Mouse (Mus musculus) lung, adult 2 months (tissue): ENCODE results near the gene Chd6.

ENCODE experiments used
- CTCF ChIP-seq: fragments of 200-500 bp; IDR thresholded peaks from 2 replicates; pipeline ENCODE4 v1.5.1; 2011; ENCODE audit warnings: mild to moderate bottlenecking, low read length, control low read depth; ENCODE audit not compliant: insufficient read depth
- POLR2A ChIP-seq: fragments of 200-500 bp; IDR thresholded peaks from 2 replicates; pipeline ENCODE4 v1.6.1; 2011; ENCODE audit warnings: low read depth, mild to moderate bottlenecking, control low read depth, low read length, borderline replicate concordance; ENCODE audit errors: extremely low read depth

DNA sequence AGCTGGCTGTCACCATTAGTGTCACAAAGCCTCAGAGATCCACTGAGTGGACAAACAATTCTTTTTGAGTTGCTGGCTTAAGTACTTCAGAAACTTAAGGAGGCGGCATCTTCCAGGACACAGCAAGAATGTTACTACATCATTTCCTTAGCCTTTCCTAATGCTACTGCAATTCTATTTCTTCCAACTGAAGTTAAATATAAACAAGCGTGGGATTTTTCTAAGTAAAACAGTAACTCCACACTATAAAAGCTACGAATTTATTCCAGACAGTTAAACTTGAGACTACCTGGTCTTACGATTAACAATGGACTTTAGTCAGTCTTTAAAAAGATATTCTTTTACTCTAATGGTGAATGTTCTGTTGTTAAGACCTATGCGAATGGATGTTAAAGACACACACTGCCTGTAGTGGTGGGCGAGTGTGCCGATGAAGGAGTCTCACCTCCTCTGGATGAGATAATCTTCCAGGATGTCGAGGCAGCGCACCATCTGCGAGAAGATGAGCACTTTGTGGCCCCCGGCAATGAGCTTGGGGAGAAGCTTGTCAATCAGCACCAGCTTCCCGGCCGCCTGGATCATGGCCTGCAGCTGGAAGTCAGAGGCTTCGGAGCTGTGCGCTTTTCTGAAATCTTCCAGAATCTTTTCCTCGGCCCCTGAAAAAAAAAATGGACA is 96.2 kb downstream of the Chd6 start:
- TF ChIP-seq POLR2A (no peak), CTCF (no peak)
